Mouse (Mus musculus) lung, postnatal 4 days (tissue): ENCODE measurements around the gene Slc16a6.
A peak's percentile ranks its signal among the peaks of the same experiment; 100 is the strongest.

Source experiments
- DNase-seq, 2 experiments: peaks; one replicate each; pipeline ENCODE4 v3.0.0; 2021

Slc16a6 gene

GRCm38 (mm10) chr11:109485398-109486045 lies 12.1 kb upstream of the Slc16a6 start:
- DNase-seq, result peak; percentile 47 to 68

- no peak for DNase-seq
Observed at GRCm38 (mm10) chr11:109480440-109480839, 7.0 kb upstream of the Slc16a6 start.

- no peak for DNase-seq
Observed at GRCm38 (mm10) chr11:109479575-109480285, 6.3 kb upstream of the Slc16a6 start.

GRCm38 (mm10) chr11:109477606-109478380 lies 4.4 kb upstream of the Slc16a6 start:
- no peak for DNase-seq

- DNase-seq, result no peak
Observed at GRCm38 (mm10) chr11:109476653-109477052, 3.3 kb upstream of the Slc16a6 start.

GRCm38 (mm10) chr11:109476241-109476640 lies 2.8 kb upstream of the Slc16a6 start:
- no peak for DNase-seq

GRCm38 (mm10) chr11:109475717-109476116 lies 2.3 kb upstream of the Slc16a6 start:
- DNase-seq, result no peak

- DNase-seq, result no peak
Observed at GRCm38 (mm10) chr11:109474836-109475235, 1.4 kb upstream of the Slc16a6 start.

- peak in 1 of 2 experiments; percentile 21 for DNase-seq
Observed at GRCm38 (mm10) chr11:109474086-109474742, 816 bp upstream of the Slc16a6 start.

GRCm38 (mm10) chr11:109472821-109473170 lies 602 bp downstream of the Slc16a6 start:
- no peak for DNase-seq

GRCm38 (mm10) chr11:109472171-109472691 lies 1.2 kb downstream of the Slc16a6 start:
- peak; percentile 48 to 55 for DNase-seq

GRCm38 (mm10) chr11:109470921-109471861 lies 2.2 kb downstream of the Slc16a6 start:
- DNase-seq, result no peak

GRCm38 (mm10) chr11:109470170-109470569 lies 3.2 kb downstream of the Slc16a6 start:
- DNase-seq, result no peak

GRCm38 (mm10) chr11:109468133-109468532 lies 5.3 kb downstream of the Slc16a6 start:
- DNase-seq, result no peak

- DNase-seq, result no peak
Observed at GRCm38 (mm10) chr11:109466987-109467386, 6.4 kb downstream of the Slc16a6 start.

- DNase-seq, result no peak
Observed at GRCm38 (mm10) chr11:109465068-109465467, 8.3 kb downstream of the Slc16a6 start.

GRCm38 (mm10) chr11:109460586-109460985 lies 12.8 kb downstream of the Slc16a6 start:
- no peak for DNase-seq

- DNase-seq, result no peak
Observed at GRCm38 (mm10) chr11:109458165-109458564, 15.2 kb downstream of the Slc16a6 start.

- DNase-seq, result no peak
Observed at GRCm38 (mm10) chr11:109456261-109456660, 17.1 kb downstream of the Slc16a6 start.

- DNase-seq, result no peak
Observed at GRCm38 (mm10) chr11:109451169-109451568, 22.2 kb downstream of the Slc16a6 start.

GRCm38 (mm10) chr11:109445438-109446035 lies 27.9 kb downstream of the Slc16a6 start:
- DNase-seq, result no peak
